ENCODE assay signal across 14 mouse cellular contexts in genomic region chr1:142983641-142984040, GRCm38 (mm10).
"Had no signal": no experiment of that assay in that cellular context is flagged by ENCODE, and none has a peak within 500 bp of the region (broad histone marks: within the 10 kb centered on the region; RNA-seq: fewer than 3 reads in every experiment).

No protein-coding gene starts in this region.

- H3K4me3 ChIP-seq: layer of hippocampus, adult 2 months; limb, embryonic 12.5 days; limb, embryonic 15.5 days; lung, embryonic 15.5 days had no signal

- H3K27ac ChIP-seq: kidney, postnatal 0 days; layer of hippocampus, adult 2 months; limb, embryonic 12.5 days; limb, embryonic 15.5 days; liver, embryonic 14.5 days; lung, embryonic 15.5 days had no signal

- DNase-seq: kidney, postnatal 25 days; layer of hippocampus, adult 9-11 months; liver, postnatal 0 days; lung, postnatal 10 days; lung, postnatal 36 days; midbrain, embryonic 14.5 days; thymus, adult 18-20 months; thymus, postnatal 36 days had no signal
